Comparison of ENCODE assay signal across 32 mouse cellular contexts in genomic region chr2:113749721-113750120, GRCm38 (mm10). TPM values are rescaled to one million over a fixed set of nuclear protein-coding genes. Genes with fewer than 3 reads are reported as not detected.
DNase-seq lines count a peak whose midpoint lies in the region; ATAC-seq and TF ChIP-seq lines count a peak whose summit lies in the region.
"Had no signal": no experiment of that assay in that cellular context is flagged by ENCODE, and none has a peak within 500 bp of the region (broad histone marks: within the 10 kb centered on the region; RNA-seq: fewer than 3 reads in every experiment).

No protein-coding gene starts in this region.

- H3K9ac ChIP-seq in heart, embryonic 11.5 days (ENCODE audit: low read depth, low read length), result no peak overlapping the region
- no peak overlapping the region for H3K9ac ChIP-seq in ES-E14 (ENCODE audit: insufficient read depth, low read depth, low read length, poor library complexity, severe bottlenecking)
- H3K9ac ChIP-seq: forebrain, embryonic 13.5 days; hindbrain, embryonic 15.5 days; limb, embryonic 13.5 days; neural tube, embryonic 13.5 days had no signal

- peak; percentile 14; the same call in 1 of the 2 replicates for ATAC-seq in heart, embryonic 11.5 days (replicated peaks; ENCODE audit: insufficient number of reproducible peaks, low FRiP score, low TSS enrichment)
- ATAC-seq: activated CD4-positive, CD25-positive, alpha-beta regulatory T cell, adult 4 months; CD4-positive, CD25-positive, alpha-beta regulatory T cell, adult 4 months; forebrain, embryonic 13.5 days; inflammation-experienced regulatory T-cells, adult 6 months had no signal

- DNase-seq in heart, adult 9 months (ENCODE audit: low spot score in 2 of 2), result no peak
- peak; percentile 52 for DNase-seq in ES-E14 (ENCODE audit: low read depth, low spot score)
- peak; percentile 42 for DNase-seq in testis, postnatal 10 days (ENCODE audit: low spot score)
- no peak for DNase-seq in left cerebral cortex, postnatal 36 days (ENCODE audit: low spot score in 2 of 2)
- DNase-seq in urinary bladder, postnatal 10 days (ENCODE audit: low spot score), result no peak
- DNase-seq: adrenal gland, adult 2 months; adrenal gland, postnatal 36 days; cerebellum, adult 18-20 months; cerebellum, postnatal 14 days; gastrocnemius, postnatal 25 days; heart, adult 18-20 months; heart, postnatal 14 days; kidney, adult 11 months; kidney, postnatal 14 days; layer of hippocampus, adult 9-11 months; right cerebral cortex, postnatal 4 days; thymus, adult 18-20 months; thymus, postnatal 25 days had no signal

- H3K4me2 ChIP-seq in heart, embryonic 11.5 days, result no peak overlapping the region
- H3K4me2 ChIP-seq: forebrain, embryonic 13.5 days; hindbrain, embryonic 15.5 days; limb, embryonic 13.5 days; liver, embryonic 11.5 days; neural tube, embryonic 13.5 days had no signal

- H3K27ac ChIP-seq in heart, embryonic 11.5 days (ENCODE audit: low read depth, low read length), result no peak overlapping the region
- H3K27ac ChIP-seq in ES-E14 (ENCODE audit: insufficient read depth, low read depth, low read length, poor library complexity, severe bottlenecking), result no peak overlapping the region
- H3K27ac ChIP-seq: forebrain, embryonic 13.5 days; hindbrain, embryonic 10.5 days; hindbrain, embryonic 15.5 days; limb, embryonic 13.5 days; neural tube, embryonic 13.5 days had no signal

- intact Hi-C loops in left cerebral cortex, postnatal 36 days (cut with DNase I), result no loop called here

- H3K9me3 ChIP-seq in heart, embryonic 11.5 days (replicated peaks; ENCODE audit: control insufficient read depth, low read length), result no peaks in the 10 kb centered on the region
- H3K9me3 ChIP-seq in E14TG2a.4 (ENCODE audit: low read length) (no peaks in the 10 kb centered on the region), ES-E14 (ENCODE audit: control insufficient read depth, insufficient read depth, low read depth, low read length) (no peaks in the 10 kb centered on the region)
- H3K9me3 ChIP-seq: forebrain, embryonic 13.5 days; hindbrain, embryonic 10.5 days; hindbrain, embryonic 15.5 days; limb, embryonic 13.5 days; neural tube, embryonic 13.5 days had no signal

- H3K27me3 ChIP-seq in heart, embryonic 11.5 days (ENCODE audit: control insufficient read depth, insufficient read depth, low read length), result peaks cover 6% of the 10 kb centered on the region
- peaks cover 18% of the 10 kb centered on the region for H3K27me3 ChIP-seq in E14TG2a.4 (ENCODE audit: insufficient read depth, low read length)
- H3K27me3 ChIP-seq: forebrain, embryonic 13.5 days; hindbrain, embryonic 15.5 days; megakaryocyte, embryonic 14.5 days had no signal

- in situ Hi-C loops in ES-E14 (cut with MboI; ENCODE audit: low sequenced_read_pairs in 2 of 2, unreplicated experiment in 2 of 2), result no loop called here

- H3K36me3 ChIP-seq in heart, embryonic 11.5 days (ENCODE audit: control insufficient read depth, insufficient read depth, low read length), result no peaks in the 10 kb centered on the region
- H3K36me3 ChIP-seq in E14TG2a.4 (ENCODE audit: insufficient read depth, low read length) (no peaks in the 10 kb centered on the region), ES-E14 (ENCODE audit: control insufficient read depth, insufficient read depth, low read length, poor library complexity, severe bottlenecking) (no peaks in the 10 kb centered on the region)
- H3K36me3 ChIP-seq: G1E; hindbrain, embryonic 10.5 days; hindbrain, embryonic 15.5 days; limb, embryonic 13.5 days; neural tube, embryonic 13.5 days had no signal

- H3K4me1 ChIP-seq in heart, embryonic 11.5 days (ENCODE audit: control insufficient read depth, insufficient read depth, low read length), result no peaks in the 10 kb centered on the region
- peaks cover 14% of the 10 kb centered on the region for H3K4me1 ChIP-seq in E14TG2a.4 (replicated peaks; ENCODE audit: low read depth, low read length)
- peaks cover 0 to 11% of the 10 kb centered on the region in 2 experiments; a peak in 1 of 4 replicates for H3K4me1 ChIP-seq in ES-E14 (ENCODE audit: control insufficient read depth in 2 of 2, insufficient read depth in 2 of 2, low read length in 2 of 2, poor library complexity in 1 of 2)
- H3K4me1 ChIP-seq: forebrain, embryonic 13.5 days; hindbrain, embryonic 10.5 days; hindbrain, embryonic 15.5 days; limb, embryonic 13.5 days; megakaryocyte, embryonic 14.5 days; neural tube, embryonic 13.5 days had no signal

- WGBS in heart, embryonic 11.5 days (ENCODE audit: insufficient replicate concordance), result 59% methylated on average over 12 of the region's 12 CpGs

- TF ChIP-seq CTCF in E14TG2a.4 (conservative IDR thresholded peaks at IDR 0.05; ENCODE audit: low read length), result no peak

- H3K4me3 ChIP-seq in heart, embryonic 11.5 days (ENCODE audit: low read depth, low read length), result no peak overlapping the region
- H3K4me3 ChIP-seq in E14TG2a.4 (replicated peaks; ENCODE audit: low read length) (peak overlapping the region; percentile 43), ES-E14 (ENCODE audit: insufficient read depth in 1 of 2, low read depth in 1 of 2, low read length in 2 of 2, poor library complexity in 1 of 2, severe bottlenecking in 1 of 2) (peak overlapping the region in 1 of 2 experiments; percentile 50; a peak in 2 of 4 replicates)
- H3K4me3 ChIP-seq: erythroblast, embryonic 14.5 days; forebrain, embryonic 13.5 days; hindbrain, embryonic 10.5 days; hindbrain, embryonic 15.5 days; limb, embryonic 13.5 days; megakaryocyte, embryonic 14.5 days; neural tube, embryonic 13.5 days had no signal

TF ChIP-seq in ES-E14, 5 proteins besides CTCF, POLR2A, EP300 and RAD21:
- TF ChIP-seq MAFK (IDR thresholded peaks at IDR 0.05; ENCODE audit: insufficient read depth, low read depth, low read length) (no peak), ZC3H11A (IDR thresholded peaks at IDR 0.05; ENCODE audit: borderline replicate concordance, low read depth, low read length) (no peak), ZNF384 (IDR thresholded peaks at IDR 0.05; ENCODE audit: low read depth, low read length) (no peak), HCFC1 (IDR thresholded peaks at IDR 0.05; ENCODE audit: borderline replicate concordance, insufficient read depth, low read length) (no peak), CHD2 (IDR thresholded peaks at IDR 0.05; ENCODE audit: low read depth, low read length) (no peak)

RNA-seq across cellular contexts. Expression of gene Grem1, which starts 8.7 kb away (rescaled TPM):
- 0.13 and 0.37 TPM in 2 replicates for polyA plus RNA-seq in heart, embryonic 11.5 days (2014; fragmentation: Nextera tagmentation; extraction: Ambion mirVana)
- 0.26 and 0.76 TPM in 2 replicates for total RNA-seq in ES-E14 (2012; rRNA removed)
- total RNA-seq in left cerebral cortex, postnatal 36 days (2021), result 1 to 10 TPM in 1 of 2 experiments, under 1 TPM in 1; 0.76 to 1.6 TPM
- total RNA-seq: gastrocnemius, postnatal 25 days; heart, postnatal 14 days had no signal
- polyA plus RNA-seq: activated CD4-positive, CD25-positive, alpha-beta regulatory T cell, adult 4 months; adrenal gland, adult 2 months; CD4-positive, CD25-positive, alpha-beta regulatory T cell, adult 4 months; erythroblast, embryonic 14.5 days; G1E; inflammation-experienced regulatory T-cells, adult 6 months had no signal

Comparison
In these comparisons a context has a peak if more than half of its experiments do, and no peak if none do; other contexts are left out.
1. DNase-seq: peak in ES-E14 (single experiment) and testis, postnatal 10 days (single experiment); none in heart, adult 9 months (0 of 2), left cerebral cortex, postnatal 36 days (0 of 2) and urinary bladder, postnatal 10 days (single experiment).